Mouse (Mus musculus) right cerebral cortex, postnatal 10 days (tissue): ENCODE measurements at regions not wholly inside any gene's neighbourhood (a gene's known extent, or its start where the extent isn't known, plus 50 kb on each side); places are given as distances from the start of the nearest gene placed in this dataset.
"Not testable (repeated sequence)": the region's sequence is repeated elsewhere in the genome, so short reads cannot be mapped to it uniquely, and the experiment has no call there.

Experiments used
- DNase-seq, 2 experiments: peaks; one replicate each; pipeline ENCODE4 v3.0.0; 2021; ENCODE audit warnings: low spot score in 2 of 2

DNA sequence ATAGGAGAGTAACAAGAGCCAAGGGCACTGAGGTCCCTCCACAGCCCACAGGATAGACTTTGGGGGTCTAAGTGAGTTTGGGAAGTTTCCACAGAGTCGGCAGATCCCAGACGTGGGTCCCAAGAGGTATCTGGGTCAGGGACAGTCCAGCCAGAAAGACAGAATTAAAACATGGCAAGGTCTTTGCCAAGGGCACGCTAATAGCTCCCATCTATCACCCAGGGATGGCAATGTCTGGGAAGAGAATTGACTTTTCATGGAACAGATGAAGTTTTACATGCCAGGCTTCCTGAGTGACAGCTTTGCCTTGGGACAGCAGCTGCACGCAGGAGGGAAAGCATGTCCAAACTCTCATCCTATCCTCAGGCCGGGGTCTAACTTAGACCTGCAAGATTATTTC is 563.5 kb downstream of the Gm10330 start:
- DNase-seq, result not testable (repeated sequence)

DNA sequence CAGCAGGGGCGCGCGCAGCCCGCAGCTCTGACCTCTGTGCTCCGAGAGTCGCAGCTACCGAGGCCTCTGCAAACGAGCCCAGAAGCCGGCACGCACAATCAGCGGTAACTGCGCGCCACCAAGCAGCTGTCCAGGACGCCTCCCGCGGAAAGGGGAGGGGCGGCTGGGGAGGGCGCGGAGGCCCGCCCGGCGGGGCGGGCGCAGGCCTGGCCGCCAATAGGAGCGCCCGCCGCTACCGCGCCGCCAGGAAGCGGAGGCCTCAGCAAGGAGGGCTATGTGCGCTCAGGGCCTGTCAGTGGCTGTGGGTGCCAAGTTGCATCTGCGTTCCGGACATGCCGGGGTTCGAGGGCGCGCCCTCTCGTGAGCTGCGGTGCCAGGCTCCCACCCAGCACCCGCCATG is 590.5 kb downstream of the Gm10330 start:
- peak; percentile 26 to 36 for DNase-seq

DNA sequence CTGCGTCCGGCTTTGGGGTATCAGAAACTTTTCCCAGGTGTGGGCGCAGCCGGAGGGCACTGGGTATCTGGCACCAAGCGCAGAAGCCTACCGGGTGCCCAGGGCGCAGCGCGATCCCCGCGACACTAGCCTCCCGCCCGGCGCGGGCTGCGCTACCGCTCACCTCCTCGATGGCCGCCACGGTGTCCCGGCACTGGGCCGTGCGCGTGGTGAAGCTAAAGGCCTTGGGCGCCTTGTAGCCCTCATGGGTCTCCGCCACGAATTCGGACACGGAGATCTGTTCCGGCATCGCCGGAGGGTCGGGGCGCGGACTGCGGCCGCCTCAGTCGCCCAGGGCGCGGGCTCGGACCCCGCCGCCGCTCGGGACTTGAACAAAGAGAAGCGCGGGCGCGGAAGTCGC is 591.0 kb downstream of the Gm10330 start:
- DNase-seq, result not testable (repeated sequence)
